Mouse (Mus musculus) spleen, postnatal 14 days (tissue): Measurements from ENCODE around the gene Scnn1b.

ENCODE experiments used
- DNase-seq, 2 experiments: peaks; one replicate each; pipeline ENCODE4 v3.0.0; 2021 to 2022; ENCODE audit warnings: low spot score in 2 of 2

The Scnn1b gene

GRCm38 (mm10) chr7:121864858-121865585, at the start of gene Scnn1b:
Scnn1b (plus strand) TSS chr7:121865038.
- no peak for DNase-seq

GRCm38 (mm10) chr7:121821632-121822031, 43.2 kb upstream of the Scnn1b start:
- no peak for DNase-seq

GRCm38 (mm10) chr7:121828481-121828880, 36.4 kb upstream of the Scnn1b start:
- DNase-seq, result no peak

GRCm38 (mm10) chr7:121835392-121835791, 29.4 kb upstream of the Scnn1b start:
- DNase-seq, result no peak

- DNase-seq, result no peak
Observed at GRCm38 (mm10) chr7:121836827-121837226, 28.0 kb upstream of the Scnn1b start.

GRCm38 (mm10) chr7:121840810-121841209, 24.0 kb upstream of the Scnn1b start:
- DNase-seq, result no peak

- DNase-seq, result no peak
Observed at GRCm38 (mm10) chr7:121842234-121842633, 22.6 kb upstream of the Scnn1b start.

- no peak for DNase-seq
Observed at GRCm38 (mm10) chr7:121845964-121846363, 18.9 kb upstream of the Scnn1b start.

- DNase-seq, result no peak
Observed at GRCm38 (mm10) chr7:121848537-121849168, 16.2 kb upstream of the Scnn1b start.

GRCm38 (mm10) chr7:121857177-121857884, 7.5 kb upstream of the Scnn1b start:
- DNase-seq, result no peak

GRCm38 (mm10) chr7:121858939-121859338, 5.9 kb upstream of the Scnn1b start:
- no peak for DNase-seq

GRCm38 (mm10) chr7:121871631-121872030, 6.8 kb downstream of the Scnn1b start:
- no peak for DNase-seq

- DNase-seq, result no peak
Observed at GRCm38 (mm10) chr7:121873998-121874397, 9.2 kb downstream of the Scnn1b start.

- no peak for DNase-seq
Observed at GRCm38 (mm10) chr7:121874784-121875183, 9.9 kb downstream of the Scnn1b start.

GRCm38 (mm10) chr7:121880246-121880645, 15.4 kb downstream of the Scnn1b start:
- no peak for DNase-seq

GRCm38 (mm10) chr7:121890636-121891360, 26.0 kb downstream of the Scnn1b start:
- DNase-seq, result no peak

GRCm38 (mm10) chr7:121896689-121897088, 31.9 kb downstream of the Scnn1b start:
- DNase-seq, result no peak

GRCm38 (mm10) chr7:121899311-121899710, 34.5 kb downstream of the Scnn1b start:
- peak in 1 of 2 experiments; percentile 11 for DNase-seq

GRCm38 (mm10) chr7:121899940-121900339, 35.1 kb downstream of the Scnn1b start:
- DNase-seq, result no peak

GRCm38 (mm10) chr7:121902757-121903411, 38.0 kb downstream of the Scnn1b start:
- no peak for DNase-seq

- no peak for DNase-seq
Observed at GRCm38 (mm10) chr7:121906879-121907278, 42.0 kb downstream of the Scnn1b start.
